Mouse (Mus musculus) ovary, postnatal 10 days (tissue): ENCODE data around the gene Bhlhe41.
A peak's percentile ranks its signal among the peaks of the same experiment; 100 is the strongest.

Experiments
- DNase-seq: peaks from one replicate; pipeline ENCODE4 v3.0.0; 2022; ENCODE audit warnings: low spot score

Gene Bhlhe41

DNA sequence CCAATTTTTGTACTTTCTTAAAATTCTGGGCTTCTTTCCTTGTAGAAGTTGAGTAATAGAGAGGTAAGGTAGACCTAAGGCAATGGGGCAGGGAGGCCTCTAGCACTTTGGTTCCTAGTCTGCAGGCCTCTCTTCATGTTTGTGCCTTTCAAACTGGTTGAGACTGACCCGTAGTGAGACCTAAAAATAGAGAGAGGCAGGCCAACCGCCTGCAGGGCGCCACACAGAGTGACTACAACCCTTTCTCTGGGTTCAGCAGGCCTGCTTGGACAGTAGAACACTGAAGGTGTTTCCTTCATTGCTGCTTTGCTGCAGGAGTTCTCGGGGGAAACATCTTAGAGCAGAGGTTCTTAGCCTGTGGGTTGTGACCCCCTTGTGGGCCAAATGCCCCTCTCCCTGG, 5.6 kb upstream of the Bhlhe41 start:
- DNase-seq, result no peak

DNA sequence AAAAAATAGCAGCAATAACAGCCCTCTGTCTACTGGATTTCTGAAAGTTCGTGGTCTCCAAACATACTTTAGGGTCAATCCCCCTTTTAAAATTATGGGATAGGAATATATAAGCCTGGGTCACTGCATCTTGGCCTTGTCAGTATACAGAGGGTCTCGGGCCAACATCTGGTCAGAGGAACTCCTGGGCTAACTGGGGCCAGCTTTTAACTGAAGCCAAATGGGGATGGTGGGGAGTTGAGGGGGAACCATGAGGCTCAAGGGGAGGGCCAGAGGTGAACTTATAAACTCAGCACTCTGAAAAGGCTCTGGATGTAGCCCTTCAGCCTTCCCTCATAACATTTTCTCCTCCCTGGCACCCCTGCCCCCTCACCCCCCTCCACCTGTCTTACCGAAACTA, 1.8 kb upstream of the Bhlhe41 start:
- no peak for DNase-seq

DNA sequence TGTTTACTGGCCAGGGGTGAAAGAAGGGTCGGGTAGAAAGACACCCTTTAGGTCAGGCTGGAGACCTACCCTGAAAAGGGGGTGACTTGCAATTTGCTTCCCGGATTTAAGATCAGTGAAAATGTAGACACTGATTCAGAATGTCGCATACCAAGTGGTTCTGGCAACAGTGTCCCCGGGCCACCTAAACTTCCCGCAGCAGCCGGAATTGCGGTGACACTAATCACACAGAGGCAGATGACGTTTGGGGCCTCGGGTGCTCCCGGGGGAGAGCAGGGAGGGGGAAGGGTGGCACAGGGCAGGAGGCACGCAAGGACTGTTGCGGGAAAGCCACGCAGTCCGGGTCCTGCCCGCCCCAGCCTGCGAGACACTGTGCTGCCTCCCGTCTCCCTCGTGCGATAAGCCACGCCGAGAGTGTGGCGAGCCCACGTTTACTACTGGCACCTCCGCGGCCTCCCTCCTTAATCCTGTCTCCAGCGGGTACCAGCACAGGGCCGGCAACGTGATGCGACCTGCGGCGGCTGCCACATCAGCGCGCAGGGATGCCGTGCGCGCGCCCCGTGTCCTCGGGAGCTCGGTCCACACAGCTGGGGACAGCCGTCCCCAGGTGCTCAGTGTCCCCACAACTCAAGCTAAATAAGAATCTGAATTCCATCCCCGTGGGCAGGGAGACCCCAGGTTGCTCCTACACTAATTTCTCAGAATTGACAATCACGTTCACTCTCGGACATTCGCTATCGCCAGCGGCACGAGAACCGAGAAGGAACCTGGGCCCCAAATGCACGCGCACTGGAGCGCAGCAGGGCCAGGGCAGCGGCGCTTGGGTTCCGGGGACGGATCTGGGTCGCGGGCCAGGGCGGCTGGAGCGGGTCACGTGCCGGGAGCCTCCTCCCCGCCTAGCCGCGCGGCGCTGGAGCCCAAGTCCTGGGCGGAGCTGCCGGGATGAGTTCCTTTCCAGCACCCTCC, 811 bp upstream of the Bhlhe41 start:
- peak; percentile 70 for DNase-seq

GRCm38 (mm10) chr6:145864171-145864570, 1.2 kb downstream of the Bhlhe41 start:
- DNase-seq, result no peak

- DNase-seq, result peak; percentile 23
Observed at GRCm38 (mm10) chr6:145863065-145863971, 2.0 kb downstream of the Bhlhe41 start.

DNA sequence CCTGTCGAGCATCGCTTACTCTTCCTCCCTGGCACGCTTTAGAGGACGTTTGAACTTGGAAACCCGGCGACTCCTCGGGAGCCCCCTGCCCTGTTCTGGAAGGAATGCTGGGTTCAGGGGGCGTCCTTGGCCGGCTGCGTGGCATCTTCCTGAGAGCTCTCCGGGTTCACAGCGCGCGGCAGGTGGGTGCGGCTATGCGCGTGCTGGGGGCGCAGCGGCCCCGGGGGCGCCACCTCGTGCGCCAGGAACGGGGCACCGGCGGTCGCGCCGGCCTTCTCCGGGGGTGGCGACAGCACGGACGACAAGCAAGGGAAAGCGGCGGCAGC, 2.7 kb downstream of the Bhlhe41 start:
- no peak for DNase-seq

DNA sequence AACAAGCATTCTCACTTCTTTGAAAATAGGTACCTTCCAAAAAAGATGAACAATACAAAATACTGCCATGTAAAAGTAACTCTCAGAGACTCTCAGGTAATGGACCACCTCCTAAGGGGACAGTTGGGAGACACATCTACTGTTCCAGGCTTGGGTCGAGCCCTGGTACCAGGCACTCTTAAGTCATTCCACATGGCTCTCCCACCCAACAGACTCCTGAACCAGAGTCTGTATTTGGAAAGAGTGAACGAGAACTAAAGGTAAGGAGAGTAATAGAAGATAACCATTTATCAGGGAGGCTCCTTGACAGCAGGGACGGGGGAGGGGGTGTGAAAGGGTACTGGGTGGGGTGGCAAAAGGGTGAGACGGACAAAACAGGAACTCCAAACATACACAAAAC, 3.0 kb downstream of the Bhlhe41 start:
- no peak for DNase-seq

- DNase-seq, result no peak
Observed at GRCm38 (mm10) chr6:145861462-145862227, 3.7 kb downstream of the Bhlhe41 start.

GRCm38 (mm10) chr6:145860350-145860749, 5.0 kb downstream of the Bhlhe41 start:
- DNase-seq, result no peak

DNA sequence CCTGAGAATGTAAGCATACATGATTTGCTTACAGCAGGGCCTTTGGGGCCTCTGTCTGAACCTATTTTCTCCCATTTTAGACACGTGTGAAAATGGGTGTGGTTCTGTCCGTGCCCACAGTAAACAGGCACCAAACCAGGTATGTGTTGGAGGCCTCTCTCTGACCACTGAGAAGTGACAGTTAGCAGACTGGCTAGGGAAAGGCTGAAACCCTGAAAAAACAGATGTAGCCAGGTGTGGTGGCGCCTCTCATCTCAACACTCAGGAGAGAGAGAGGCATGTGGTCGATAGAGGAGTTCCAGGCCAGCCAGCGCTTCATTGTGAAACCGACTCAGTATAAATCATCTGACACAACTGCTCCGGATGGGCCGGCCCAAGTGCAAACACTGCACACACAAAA, 6.9 kb downstream of the Bhlhe41 start:
- DNase-seq, result no peak

GRCm38 (mm10) chr6:145857428-145857827, 7.9 kb downstream of the Bhlhe41 start:
- DNase-seq, result no peak

DNA sequence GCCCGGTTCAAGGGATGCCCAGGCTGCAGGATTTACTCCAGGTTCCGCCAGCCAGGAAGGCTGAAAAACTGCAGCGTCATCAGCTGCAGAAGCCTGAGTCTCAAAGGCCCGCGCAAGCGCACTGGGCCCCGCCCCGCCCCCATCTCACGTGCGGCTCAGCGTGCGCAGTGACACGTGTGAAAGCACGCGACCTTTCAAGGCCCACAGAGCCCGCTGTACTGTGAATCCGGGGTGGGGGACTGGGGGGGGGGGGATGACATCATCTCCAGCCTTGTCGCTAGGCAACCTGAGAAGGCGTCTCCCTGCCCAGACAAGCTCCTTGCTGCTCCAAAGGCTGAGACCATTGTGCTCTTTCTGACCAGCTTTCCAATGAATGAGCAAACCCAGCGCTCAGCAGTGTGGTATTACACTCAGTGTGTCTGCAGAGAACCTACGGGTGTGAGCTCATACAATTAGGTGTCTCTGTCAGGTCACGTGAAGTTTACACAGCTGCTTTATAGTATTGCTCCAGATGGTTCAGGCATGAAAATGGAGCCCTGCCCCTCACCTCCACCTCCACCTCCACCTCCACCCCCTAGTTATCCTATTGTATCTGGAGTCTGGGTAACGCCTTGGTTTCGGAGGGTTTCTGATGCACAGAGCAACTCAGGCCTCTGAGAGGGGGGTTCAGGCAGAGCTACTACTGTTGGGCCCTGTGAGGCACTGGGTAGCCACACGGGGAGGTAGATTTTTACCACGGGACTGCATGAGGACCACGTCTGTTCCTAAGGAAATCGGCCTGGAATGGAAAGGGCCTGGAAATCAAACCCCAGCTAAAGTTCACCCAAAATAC, 9.4 kb downstream of the Bhlhe41 start:
- DNase-seq, result peak; percentile 90

- no peak for DNase-seq
Observed at GRCm38 (mm10) chr6:145854756-145855155, 10.6 kb downstream of the Bhlhe41 start.

DNA sequence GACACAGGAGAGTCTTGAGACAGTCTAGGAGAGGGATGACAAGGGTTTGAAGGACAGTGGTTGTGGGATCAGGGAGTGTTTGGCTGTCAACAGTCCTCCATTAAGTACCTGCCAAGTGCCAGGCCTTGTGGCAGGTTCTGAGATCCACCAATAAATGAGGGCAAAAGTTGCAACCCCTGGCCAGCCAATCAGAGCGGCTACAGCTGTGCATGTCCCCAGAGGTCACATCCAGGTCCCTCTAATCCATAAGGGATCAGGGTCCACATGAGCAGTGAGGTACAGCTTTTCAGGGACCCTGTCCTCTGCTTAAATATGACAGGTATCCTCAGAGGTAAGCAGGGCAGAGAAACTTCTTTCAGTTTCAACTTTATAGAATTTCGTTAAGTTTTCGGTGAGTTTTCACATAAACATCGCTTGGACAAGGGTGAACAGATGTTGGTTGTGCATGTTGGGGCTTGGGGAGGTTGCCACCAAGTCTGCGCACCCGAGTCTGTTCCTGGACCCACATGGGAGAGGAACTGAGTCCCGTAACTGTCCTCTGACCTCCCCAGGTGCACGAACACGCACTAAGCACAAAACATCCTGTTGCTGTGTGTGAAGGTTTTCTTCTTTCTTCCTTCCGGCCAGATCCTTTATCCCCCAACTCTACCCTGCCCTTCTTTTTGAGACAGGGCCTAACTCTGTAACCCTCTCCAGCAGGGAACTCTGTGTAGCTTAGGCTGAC, 11.8 kb downstream of the Bhlhe41 start:
- DNase-seq, result no peak

- no peak for DNase-seq
Observed at GRCm38 (mm10) chr6:145852708-145853107, 12.7 kb downstream of the Bhlhe41 start.

- DNase-seq, result no peak
Observed at GRCm38 (mm10) chr6:145851956-145852355, 13.4 kb downstream of the Bhlhe41 start.

DNA sequence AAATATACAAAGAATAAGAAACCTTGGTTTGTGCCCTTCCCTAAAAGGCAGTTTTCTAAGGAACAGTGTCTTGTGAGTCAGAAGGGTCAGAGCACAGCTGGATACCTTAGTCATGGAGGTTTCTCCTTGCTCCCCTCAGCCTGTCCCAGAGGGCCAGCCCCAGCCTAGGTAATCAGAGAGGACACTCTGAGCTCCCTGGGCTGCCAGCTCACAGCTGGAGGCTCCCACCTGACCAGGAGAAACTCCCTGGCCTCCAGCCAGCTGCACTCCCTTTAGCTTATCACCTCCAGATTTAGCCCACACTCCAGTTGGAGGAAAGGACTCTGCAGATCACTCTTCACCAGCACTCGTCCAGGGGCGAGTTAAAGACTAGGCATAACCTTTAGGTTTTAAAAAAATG, 14.6 kb downstream of the Bhlhe41 start:
- DNase-seq, result no peak

DNA sequence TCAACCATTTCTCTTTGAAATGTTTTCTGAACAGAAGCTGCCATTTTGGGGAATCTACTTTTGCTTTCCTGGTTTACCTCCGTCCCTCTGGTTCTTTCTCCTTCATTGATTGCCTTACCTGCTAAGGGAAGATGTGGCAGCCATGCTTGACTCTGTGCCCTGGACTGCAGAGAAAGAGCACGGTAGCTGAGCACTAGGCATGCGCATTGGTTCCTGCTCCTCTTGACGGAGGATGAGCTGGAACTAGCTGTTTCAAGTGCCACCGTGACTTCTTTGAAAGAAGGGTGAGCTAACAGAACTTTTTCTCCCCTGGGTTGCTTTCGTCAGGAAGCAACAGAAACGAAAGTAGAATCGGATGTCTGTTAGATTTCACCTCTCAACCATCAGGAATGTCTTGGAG, 17.7 kb downstream of the Bhlhe41 start:
- no peak for DNase-seq

- DNase-seq, result no peak
Observed at GRCm38 (mm10) chr6:145846948-145847347, 18.4 kb downstream of the Bhlhe41 start.

- no peak for DNase-seq
Observed at GRCm38 (mm10) chr6:145846076-145846475, 19.3 kb downstream of the Bhlhe41 start.

DNA sequence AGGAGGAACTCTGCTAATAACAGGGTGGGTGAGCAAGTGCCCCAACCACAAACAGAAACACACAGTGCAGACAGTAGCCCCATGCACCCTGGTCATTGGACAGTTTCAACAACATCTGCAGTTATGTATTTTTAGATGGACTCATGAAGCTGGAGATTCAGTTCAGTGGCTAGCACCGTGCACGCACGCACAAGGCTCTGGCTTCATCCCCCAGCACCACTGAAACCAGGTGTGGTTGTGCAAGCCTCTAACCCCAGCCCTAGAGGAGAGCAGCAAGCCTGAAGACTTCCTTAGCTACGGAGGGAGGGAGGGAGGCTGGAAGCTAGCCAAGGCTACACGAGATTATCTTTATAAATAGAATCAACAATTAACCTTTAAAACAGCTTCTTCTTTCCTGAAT, 19.7 kb downstream of the Bhlhe41 start:
- DNase-seq, result no peak
